14 mouse cellular contexts compared by ENCODE assay signal in the genomic region with DNA sequence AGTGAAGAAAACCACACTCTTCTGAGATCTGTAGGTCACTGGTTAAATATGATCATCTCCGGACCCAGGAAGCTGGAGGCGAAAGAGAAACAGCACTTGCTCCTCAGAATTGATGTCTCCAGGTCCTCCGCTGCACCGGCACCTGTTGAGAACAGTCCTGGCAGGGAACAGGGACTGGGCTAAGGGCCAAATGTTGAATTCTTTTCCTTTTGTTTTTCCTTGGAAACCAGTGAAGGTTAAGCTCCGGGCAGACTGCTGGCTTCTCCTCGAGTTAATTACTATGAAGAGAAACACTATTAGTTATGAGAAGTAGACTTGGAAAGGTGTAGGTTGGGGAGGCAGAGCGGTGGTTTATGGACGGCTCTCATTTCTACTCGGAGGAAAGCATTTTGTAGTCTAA.
DNase-seq lines count a peak whose midpoint lies in the region; ATAC-seq and TF ChIP-seq lines count a peak whose summit lies in the region.
"Had no signal": no experiment of that assay in that cellular context is flagged by ENCODE, and none has a peak within 500 bp of the region (broad histone marks: within the 10 kb centered on the region; RNA-seq: fewer than 3 reads in every experiment).

No protein-coding gene starts in this region.

- H3K27ac ChIP-seq in kidney, postnatal 0 days: no peak overlapping the region
- no peak overlapping the region for H3K27ac ChIP-seq in liver, embryonic 11.5 days (ENCODE audit: low read depth, low read length)
- H3K27ac ChIP-seq: heart, embryonic 15.5 days; midbrain, embryonic 12.5 days had no signal

- intact Hi-C loops in left cerebral cortex, postnatal 4 days (cut with DNase I): no loop called here
- intact Hi-C loops in left cerebral cortex, postnatal 10 days (cut with DNase I): no loop called here

- 0 out of 2 replicates have a peak, but pooled peaks cover 2% of the 10 kb centered on the region for H3K4me1 ChIP-seq in kidney, postnatal 0 days (replicated peaks; ENCODE audit: insufficient read depth, low read length)
- no peaks in the 10 kb centered on the region for H3K4me1 ChIP-seq in liver, embryonic 11.5 days (replicated peaks; ENCODE audit: control insufficient read depth, insufficient read depth, low read length)
- H3K4me1 ChIP-seq: heart, embryonic 15.5 days had no signal

- DNase-seq in cerebellum, adult 11-12 months: peak; percentile 35
- peak; percentile 32 for DNase-seq in left cerebral cortex, postnatal 4 days
- no peak for DNase-seq in left cerebral cortex, postnatal 10 days (ENCODE audit: extremely low spot score in 1 of 2, low spot score in 2 of 2)
- peak; percentile 70 for DNase-seq in brain, embryonic 14.5 days (ENCODE audit: low read depth)
- DNase-seq in kidney, postnatal 0 days (ENCODE audit: low spot score): no peak
- no peak for DNase-seq in liver, embryonic 11.5 days (ENCODE audit: low spot score)
- DNase-seq: B cell, adult 2 months; forebrain, postnatal 0 days; gastrocnemius, postnatal 36 days; thymus, postnatal 36 days had no signal

- no peak for ATAC-seq in cerebellum, adult (ENCODE audit: insufficient number of reproducible peaks, low FRiP score, low TSS enrichment)
- no peak for ATAC-seq in kidney, postnatal 0 days (replicated peaks; ENCODE audit: low FRiP score, low read depth)
- ATAC-seq in liver, embryonic 11.5 days (replicated peaks; ENCODE audit: low FRiP score): no peak
- no peak for ATAC-seq in granulocyte monocyte progenitor cell, adult 5-6 weeks (replicated peaks; ENCODE audit: poor library complexity, severe bottlenecking)
- ATAC-seq: forebrain, postnatal 0 days had no signal

- H3K36me3 ChIP-seq in kidney, postnatal 0 days (ENCODE audit: insufficient read depth, low read length): no peaks in the 10 kb centered on the region
- no peaks in the 10 kb centered on the region for H3K36me3 ChIP-seq in liver, embryonic 11.5 days (ENCODE audit: control insufficient read depth, insufficient read depth, low read length)
- H3K36me3 ChIP-seq: heart, embryonic 15.5 days; midbrain, embryonic 12.5 days had no signal

- no peak for TF ChIP-seq POLR2A in brain, embryonic 14.5 days (IDR thresholded peaks at IDR 0.05; ENCODE audit: borderline replicate concordance, extremely low read depth, insufficient read depth, insufficient read length, poor library complexity, severe bottlenecking)

- no peak overlapping the region for H3K9ac ChIP-seq in kidney, postnatal 0 days (ENCODE audit: low read depth, low read length)
- no peak overlapping the region for H3K9ac ChIP-seq in liver, embryonic 11.5 days (ENCODE audit: low read depth, low read length)
- H3K9ac ChIP-seq: forebrain, postnatal 0 days; heart, embryonic 15.5 days; midbrain, embryonic 12.5 days had no signal

- H3K4me2 ChIP-seq in kidney, postnatal 0 days (ENCODE audit: low read length): 0 out of 2 replicates have a peak overlapping the region, but pooled peaks have one; percentile 10
- no peak overlapping the region for H3K4me2 ChIP-seq in liver, embryonic 11.5 days
- H3K4me2 ChIP-seq: heart, embryonic 15.5 days; midbrain, embryonic 12.5 days had no signal

- H3K27me3 ChIP-seq in kidney, postnatal 0 days (ENCODE audit: insufficient read depth, low read length): no peaks in the 10 kb centered on the region
- H3K27me3 ChIP-seq in liver, embryonic 11.5 days (replicated peaks; ENCODE audit: control insufficient read depth, insufficient read depth, low read length): no peaks in the 10 kb centered on the region; the same call in 1 of the 2 replicates

- WGBS in kidney, postnatal 0 days: 41% methylated on average over 9 of the region's 9 CpGs
- WGBS in liver, embryonic 11.5 days: 80% methylated on average over 9 of the region's 9 CpGs

- TF ChIP-seq CTCF in brain, embryonic 14.5 days (IDR thresholded peaks at IDR 0.05; ENCODE audit: borderline replicate concordance, extremely low read depth, insufficient read depth, insufficient read length): no peak
- no peak for TF ChIP-seq CTCF in kidney, postnatal 0 days (IDR thresholded peaks at IDR 0.05; ENCODE audit: low read depth)

- no peaks in the 10 kb centered on the region for H3K9me3 ChIP-seq in kidney, postnatal 0 days (replicated peaks; ENCODE audit: low read length)
- no peaks in the 10 kb centered on the region for H3K9me3 ChIP-seq in liver, embryonic 11.5 days (ENCODE audit: control insufficient read depth, low read length)
- H3K9me3 ChIP-seq: heart, embryonic 15.5 days; midbrain, embryonic 12.5 days had no signal

- H3K4me3 ChIP-seq in kidney, postnatal 0 days (replicated peaks; ENCODE audit: low read depth, low read length): no peak overlapping the region
- no peak overlapping the region for H3K4me3 ChIP-seq in liver, embryonic 11.5 days (ENCODE audit: low read depth, low read length)
- H3K4me3 ChIP-seq: heart, embryonic 15.5 days; midbrain, embryonic 12.5 days had no signal

Comparison
In these comparisons a context has a peak if more than half of its experiments do, and no peak if none do; other contexts are left out.
1. DNase-seq: peak in cerebellum, adult 11-12 months (single experiment), left cerebral cortex, postnatal 4 days (single experiment) and brain, embryonic 14.5 days (single experiment); none in left cerebral cortex, postnatal 10 days (0 of 2), kidney, postnatal 0 days (single experiment) and liver, embryonic 11.5 days (single experiment).